Mouse (Mus musculus) MEL (cell line): Measurements from ENCODE around the gene Ptms.

Experiments
- E2F4 ChIP-seq: IDR thresholded peaks from 2 replicates; pipeline ENCODE4 v1.6.1; 2011; ENCODE audit warnings: low read depth, low read length, improper control_type of control experiment, borderline replicate concordance
- GATA1 ChIP-seq: IDR thresholded peaks from 2 replicates; pipeline ENCODE4 v1.6.1; 2011; ENCODE audit warnings: low read depth, low read length, improper control_type of control experiment
- MAX ChIP-seq: IDR thresholded peaks from 2 replicates; pipeline ENCODE4 v1.6.1; 2011; ENCODE audit warnings: low read length, improper control_type of control experiment
- POLR2A ChIP-seq, 2 experiments: IDR thresholded peaks; 2 replicates each; pipeline ENCODE4 v1.6.1; 2011 to 2012; ENCODE audit warnings: low read length in 2 of 2, mild to moderate bottlenecking in 2 of 2, control low read depth in 1 of 2, improper control_type of control experiment in 1 of 2, low read depth in 1 of 2, moderate library complexity in 1 of 2; ENCODE audit not compliant: control insufficient read depth in 1 of 2, insufficient read depth in 1 of 2, poor library complexity in 1 of 2
- POLR2AphosphoS5 ChIP-seq: IDR thresholded peaks from 2 replicates; pipeline ENCODE4 v1.6.1; 2012; ENCODE audit warnings: low read depth, borderline replicate concordance, mild to moderate bottlenecking, inconsistent platforms, low read length, moderate library complexity, mixed read lengths

- TF ChIP-seq E2F4 (no peak), MAX (no peak), POLR2AphosphoS5 (no peak), GATA1 (no peak), POLR2A (IDR thresholded peaks at IDR 0.05; ENCODE audit: control insufficient read depth in 1 of 2, insufficient read depth in 1 of 2, low read depth in 1 of 2, low read length in 2 of 2, poor library complexity in 1 of 2) (no peak; a peak in 1 of 4 replicates)
These were observed 35.3 kb upstream of the Ptms start for GRCm38 (mm10) chr6:124955212-124955611.
